In genomic region chr17:49189765-49190164, GRCm38 (mm10) we compare ENCODE assay signal across 7 mouse cellular contexts.
DNase-seq lines count a peak whose midpoint lies in the region; ATAC-seq lines count a peak whose summit lies in the region.

No protein-coding gene starts in this region.

- H3K4me1 ChIP-seq in embryonic facial prominence, embryonic 10.5 days = no peaks in the 10 kb centered on the region

- no peaks in the 10 kb centered on the region for H3K27me3 ChIP-seq in embryonic facial prominence, embryonic 10.5 days (replicated peaks; ENCODE audit: low read depth, poor library complexity, severe bottlenecking)

- peaks cover 6% of the 10 kb centered on the region; the same call in 1 of the 2 replicates for H3K9me3 ChIP-seq in embryonic facial prominence, embryonic 10.5 days

- DNase-seq in heart, postnatal 14 days = peak; percentile 21 to 56
- no peak for DNase-seq in heart, postnatal 25 days (ENCODE audit: low spot score)
- peak; percentile 34 to 58 for DNase-seq in right cerebral cortex, adult 2 months (ENCODE audit: low spot score in 2 of 2)
- DNase-seq in right cerebral cortex, postnatal 36 days (ENCODE audit: low spot score in 2 of 2) = no peak
- peak; percentile 30 for DNase-seq in embryonic facial prominence, embryonic 10.5 days (ENCODE audit: low spot score)
- peak; percentile 66 for DNase-seq in mesoderm, embryonic 11.5 days (ENCODE audit: low read depth, low spot score)

- no peaks in the 10 kb centered on the region for H3K36me3 ChIP-seq in embryonic facial prominence, embryonic 10.5 days (replicated peaks)

- no peak overlapping the region for H3K4me3 ChIP-seq in embryonic facial prominence, embryonic 10.5 days

- intact Hi-C loops in heart, postnatal 14 days (cut with DNase I) = loop anchor here (10.0 kb wide), 1 partner anchor 215 kb away; no protein-coding TSS in a partner anchor
- intact Hi-C loops in heart, postnatal 25 days (cut with DNase I) = loop anchor here (10.0 kb wide), 1 partner anchor 725 kb away; no protein-coding TSS in a partner anchor

- no peak overlapping the region for H3K27ac ChIP-seq in embryonic facial prominence, embryonic 10.5 days (replicated peaks)

- WGBS in embryonic facial prominence, embryonic 10.5 days = 44% methylated on average over 3 of the region's 3 CpGs

- no peak for ATAC-seq in inflammation-experienced regulatory T-cells, adult 6 months

Comparison
In these comparisons a context has a peak if more than half of its experiments do, and no peak if none do; other contexts are left out.
1. DNase-seq: peak in heart, postnatal 14 days (2 of 2), right cerebral cortex, adult 2 months (2 of 2), embryonic facial prominence, embryonic 10.5 days (single experiment) and mesoderm, embryonic 11.5 days (single experiment); none in heart, postnatal 25 days (single experiment) and right cerebral cortex, postnatal 36 days (0 of 2).